ENCODE assay signal across 13 mouse cellular contexts in the genomic region with DNA sequence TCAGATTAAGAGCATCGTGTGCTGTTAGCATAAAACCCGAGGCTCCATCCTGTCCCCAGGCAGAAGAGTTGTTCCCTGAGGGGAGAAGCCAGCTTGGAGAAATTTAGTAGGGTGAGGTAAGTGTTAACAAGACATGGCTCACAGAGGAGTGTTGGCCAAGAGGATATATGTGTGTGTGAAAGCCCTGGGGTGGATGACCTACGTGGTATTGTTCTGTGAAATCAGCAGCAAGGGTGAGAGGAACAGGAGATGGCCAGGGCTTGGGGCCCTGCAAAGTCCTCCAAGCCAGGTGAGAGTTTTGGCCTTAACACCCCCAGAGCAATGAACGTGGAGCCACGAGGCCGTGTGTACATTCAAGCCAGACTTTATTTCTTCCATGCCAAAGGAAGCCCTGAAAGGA. TPM values are rescaled to one million over a fixed set of nuclear protein-coding genes. Genes with fewer than 3 reads are reported as not detected.
DNase-seq lines count a peak whose midpoint lies in the region; ATAC-seq lines count a peak whose summit lies in the region.
"Had no signal": no experiment of that assay in that cellular context is flagged by ENCODE, and none has a peak within 500 bp of the region (broad histone marks: within the 10 kb centered on the region; RNA-seq: fewer than 3 reads in every experiment).

No protein-coding gene starts in this region.

- H3K4me1 ChIP-seq in heart, embryonic 10.5 days = peaks cover 68% of the 10 kb centered on the region
- peaks cover 63% of the 10 kb centered on the region for H3K4me1 ChIP-seq in midbrain, embryonic 10.5 days
- peaks cover 13% of the 10 kb centered on the region for H3K4me1 ChIP-seq in midbrain, embryonic 16.5 days (ENCODE audit: control insufficient read depth, insufficient read depth, low read length)
- peaks cover 47% of the 10 kb centered on the region for H3K4me1 ChIP-seq in embryonic facial prominence, embryonic 14.5 days (ENCODE audit: control insufficient read depth, insufficient read depth, low read length)
- peaks cover 54% of the 10 kb centered on the region for H3K4me1 ChIP-seq in limb, embryonic 12.5 days (replicated peaks)

- H3K27ac ChIP-seq in heart, embryonic 10.5 days = peak overlapping the region; percentile 65
- H3K27ac ChIP-seq in midbrain, embryonic 10.5 days (replicated peaks) = peak overlapping the region; percentile 80
- H3K27ac ChIP-seq in midbrain, embryonic 16.5 days (ENCODE audit: low read length) = no peak overlapping the region
- peak overlapping the region; percentile 34; the same call in 1 of the 2 replicates for H3K27ac ChIP-seq in embryonic facial prominence, embryonic 14.5 days (replicated peaks; ENCODE audit: low read depth, low read length)
- peak overlapping the region; percentile 69 for H3K27ac ChIP-seq in limb, embryonic 12.5 days

- DNase-seq in heart, embryonic 10.5 days (ENCODE audit: low spot score) = no peak
- no peak for DNase-seq in heart, postnatal 10 days
- no peak for DNase-seq in midbrain, embryonic 10.5 days (ENCODE audit: low spot score)
- DNase-seq in embryonic facial prominence, embryonic 14.5 days (ENCODE audit: low spot score) = no peak
- DNase-seq in B cell, adult 2 months = no peak
- no peak for DNase-seq in ovary, postnatal 14 days (ENCODE audit: low spot score)
- DNase-seq: cerebellum, postnatal 14 days; gastrocnemius, postnatal 14 days; liver; right cerebral cortex, postnatal 4 days had no signal

- no peaks in the 10 kb centered on the region for H3K27me3 ChIP-seq in heart, embryonic 10.5 days (ENCODE audit: insufficient read depth, poor library complexity, severe bottlenecking)
- H3K27me3 ChIP-seq in midbrain, embryonic 10.5 days (ENCODE audit: low read depth, poor library complexity, severe bottlenecking) = no peaks in the 10 kb centered on the region
- H3K27me3 ChIP-seq in midbrain, embryonic 16.5 days (ENCODE audit: control insufficient read depth, insufficient read depth, low read depth, low read length) = no peaks in the 10 kb centered on the region
- H3K27me3 ChIP-seq in embryonic facial prominence, embryonic 14.5 days (replicated peaks; ENCODE audit: control insufficient read depth, insufficient read depth, low read length) = no peaks in the 10 kb centered on the region
- H3K27me3 ChIP-seq in limb, embryonic 12.5 days = no peaks in the 10 kb centered on the region

- H3K4me3 ChIP-seq in heart, embryonic 10.5 days = no peak overlapping the region
- 0 out of 2 replicates have a peak overlapping the region, but pooled peaks have one; percentile 14 for H3K4me3 ChIP-seq in midbrain, embryonic 10.5 days
- no peak overlapping the region for H3K4me3 ChIP-seq in midbrain, embryonic 16.5 days (ENCODE audit: low read depth, low read length)
- no peak overlapping the region for H3K4me3 ChIP-seq in embryonic facial prominence, embryonic 14.5 days (ENCODE audit: low read depth, low read length)
- H3K4me3 ChIP-seq in limb, embryonic 12.5 days (replicated peaks) = no peak overlapping the region
- H3K4me3 ChIP-seq: megakaryocyte, embryonic 14.5 days had no signal

- no peak overlapping the region for H3K9ac ChIP-seq in midbrain, embryonic 16.5 days (ENCODE audit: low read depth, low read length)
- H3K9ac ChIP-seq in embryonic facial prominence, embryonic 14.5 days (ENCODE audit: low read depth, low read length) = no peak overlapping the region
- no peak overlapping the region for H3K9ac ChIP-seq in limb, embryonic 12.5 days (replicated peaks)

- 45% methylated on average over 6 of the region's 6 CpGs for WGBS in heart, embryonic 10.5 days
- WGBS in midbrain, embryonic 10.5 days = 62% methylated on average over 6 of the region's 6 CpGs
- 43% methylated on average over 6 of the region's 6 CpGs for WGBS in midbrain, embryonic 16.5 days
- 24% methylated on average over 6 of the region's 6 CpGs for whole genome bisulfite sequencing in embryonic facial prominence, embryonic 14.5 days
- 21% methylated on average over 6 of the region's 6 CpGs for WGBS in limb, embryonic 12.5 days

- intact Hi-C loops in heart, postnatal 10 days (cut with DNase I) = no loop called here

- H3K9me3 ChIP-seq in heart, embryonic 10.5 days = no peaks in the 10 kb centered on the region
- no peaks in the 10 kb centered on the region for H3K9me3 ChIP-seq in midbrain, embryonic 10.5 days (replicated peaks)
- H3K9me3 ChIP-seq in midbrain, embryonic 16.5 days (replicated peaks; ENCODE audit: control insufficient read depth, low read length, poor library complexity, severe bottlenecking) = no peaks in the 10 kb centered on the region
- no peaks in the 10 kb centered on the region for H3K9me3 ChIP-seq in embryonic facial prominence, embryonic 14.5 days (ENCODE audit: control insufficient read depth, low read length)
- no peaks in the 10 kb centered on the region for H3K9me3 ChIP-seq in limb, embryonic 12.5 days
- H3K9me3 ChIP-seq: megakaryocyte, embryonic 14.5 days had no signal

- H3K4me2 ChIP-seq in midbrain, embryonic 16.5 days (ENCODE audit: low read length) = no peak overlapping the region
- H3K4me2 ChIP-seq in embryonic facial prominence, embryonic 14.5 days (ENCODE audit: low read depth, low read length) = no peak overlapping the region
- H3K4me2 ChIP-seq in limb, embryonic 12.5 days = no peak overlapping the region

- peaks cover 14% of the 10 kb centered on the region for H3K36me3 ChIP-seq in heart, embryonic 10.5 days
- H3K36me3 ChIP-seq in midbrain, embryonic 10.5 days = no peaks in the 10 kb centered on the region
- H3K36me3 ChIP-seq in midbrain, embryonic 16.5 days (ENCODE audit: control insufficient read depth, insufficient read depth, low read length) = no peaks in the 10 kb centered on the region
- no peaks in the 10 kb centered on the region for H3K36me3 ChIP-seq in embryonic facial prominence, embryonic 14.5 days (ENCODE audit: control insufficient read depth, insufficient read depth, low read length)
- H3K36me3 ChIP-seq in limb, embryonic 12.5 days = peaks cover 5% of the 10 kb centered on the region; the same call in 1 of the 2 replicates

- no peak for ATAC-seq in midbrain, embryonic 16.5 days
- ATAC-seq in embryonic facial prominence, embryonic 14.5 days (ENCODE audit: low read depth) = no peak
- ATAC-seq in limb, embryonic 12.5 days (ENCODE audit: insufficient number of reproducible peaks, insufficient read depth, low FRiP score, low TSS enrichment, low read depth) = no peak

RNA-seq across cellular contexts. Expression of a gene that starts 14.8 kb away (rescaled TPM):
- 118 and 165 TPM in 2 replicates for polyA plus RNA-seq in heart, embryonic 10.5 days (2016; fragmentation: Nextera tagmentation; extraction: Ambion mirVana)
- 100 to 1,000 TPM; 109 to 129 TPM for total RNA-seq in heart, postnatal 10 days (2021)
- polyA plus RNA-seq in midbrain, embryonic 10.5 days (2016; fragmentation: Nextera tagmentation; extraction: Ambion mirVana) = 31.6 and 31.7 TPM in 2 replicates
- 20.8 and 21.3 TPM in 2 replicates for polyA plus RNA-seq in midbrain, embryonic 16.5 days (2015; fragmentation: Nextera tagmentation; extraction: Ambion mirVana)
- 57.8 and 62.1 TPM in 2 replicates for polyA plus RNA-seq in embryonic facial prominence, embryonic 14.5 days (2014; fragmentation: Nextera tagmentation; extraction: Ambion mirVana)
- polyA plus RNA-seq in limb, embryonic 12.5 days (2016; fragmentation: Nextera tagmentation; extraction: Ambion mirVana) = 23.9 and 24.5 TPM in 2 replicates
